Mouse (Mus musculus) hindbrain, embryonic 13.5 days (tissue): ENCODE measurements at regions not wholly inside any gene's neighbourhood (a gene's known extent, or its start where the extent isn't known, plus 50 kb on each side); places are given as distances from the start of the nearest gene placed in this dataset.

Source experiments
- ATAC-seq: fragments of 200-750 bp; cut with Nextera tagmentation; 2 replicates; pipeline ENCODE4 v1.8.0; 2017; ENCODE audit warnings: moderate TSS enrichment; ENCODE audit not compliant: low FRiP score
- H3K27ac ChIP-seq: fragments of 300-500 bp; sonication (generic); 2 replicates; pipeline ENCODE4 v1.5.1; 2015; ENCODE audit warnings: inconsistent platforms, mild to moderate bottlenecking, moderate library complexity
- H3K27me3 ChIP-seq: fragments of 300-500 bp; sonication (generic); 2 replicates; pipeline ENCODE4 v1.6.1; 2015; ENCODE audit warnings: mild to moderate bottlenecking, inconsistent platforms
- H3K36me3 ChIP-seq: fragments of 300-500 bp; sonication (generic); 2 replicates; pipeline ENCODE4 v1.6.1; 2015; ENCODE audit warnings: mild to moderate bottlenecking, inconsistent platforms
- H3K4me1 ChIP-seq: fragments of 300-500 bp; sonication (generic); replicated peaks from 2 replicates; pipeline ENCODE4 v1.6.1; 2015; ENCODE audit warnings: inconsistent platforms
- H3K4me2 ChIP-seq: fragments of 300-500 bp; sonication (generic); 2 replicates; pipeline ENCODE4 v1.6.1; 2015; ENCODE audit warnings: inconsistent platforms, mild to moderate bottlenecking, moderate library complexity
- H3K4me3 ChIP-seq: fragments of 300-500 bp; sonication (generic); 2 replicates; pipeline ENCODE4 v1.5.1; 2015; ENCODE audit warnings: mild to moderate bottlenecking, inconsistent platforms
- H3K9ac ChIP-seq: fragments of 300-500 bp; sonication (generic); 2 replicates; pipeline ENCODE4 v1.6.1; 2015; ENCODE audit warnings: mild to moderate bottlenecking, inconsistent platforms
- H3K9me3 ChIP-seq: fragments of 300-500 bp; sonication (generic); 2 replicates; pipeline ENCODE4 v1.6.1; 2016; ENCODE audit warnings: inconsistent platforms
- WGBS: fragments of 180-500 bp; shearing (Covaris S2); methylation state at CpG from one replicate; pipeline ENCODE4 v1.1.7; 2015; 5-methylcytosine and 5-hydroxymethylcytosine counted together

DNA sequence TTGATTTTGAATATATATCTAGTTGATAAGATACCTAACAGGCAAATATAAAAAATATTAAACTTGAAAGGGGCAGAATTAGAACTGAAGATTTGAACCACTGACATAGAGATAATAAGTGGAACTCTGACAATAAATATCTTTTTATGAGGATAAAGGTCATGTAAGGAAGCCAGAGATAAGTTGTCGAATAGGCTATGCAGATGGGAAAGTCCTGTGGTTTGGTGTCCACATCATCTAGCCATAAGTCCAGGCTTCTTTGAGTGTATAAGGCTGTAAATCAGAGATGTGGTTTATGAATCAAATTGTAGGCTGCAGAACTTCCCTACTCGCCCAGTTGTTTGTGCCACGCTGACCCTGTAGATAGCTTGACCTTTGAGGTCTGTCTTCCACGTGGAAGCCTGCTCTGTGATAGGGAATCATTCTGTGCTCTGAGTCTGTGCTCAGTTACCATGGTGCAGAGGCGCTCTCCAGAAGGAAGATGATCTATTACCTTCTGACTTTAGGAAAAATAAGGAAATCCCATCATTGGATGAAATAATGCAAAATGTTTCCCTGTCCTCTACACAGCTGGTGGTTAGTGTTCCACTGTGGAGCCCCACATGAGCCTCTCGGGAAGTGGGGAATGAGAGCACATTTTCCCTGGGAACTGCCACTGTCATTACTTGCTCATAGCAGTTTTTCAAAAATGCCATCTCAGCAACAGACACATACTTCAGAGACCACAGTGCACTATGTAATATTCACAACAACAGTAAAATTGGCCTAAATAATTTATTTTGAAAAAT is 56.3 kb upstream of the Slc5a12 start:
- no peaks in the 10 kb centered on the region for H3K9me3 ChIP-seq
- no peak overlapping the region for H3K27ac ChIP-seq
- H3K9ac ChIP-seq: no peak overlapping the region
- H3K4me1 ChIP-seq: no peaks in the 10 kb centered on the region
- H3K4me3 ChIP-seq: no peak overlapping the region
- WGBS: 81% methylated on average over 6 of the region's 6 CpGs
- H3K4me2 ChIP-seq: no peak overlapping the region
- no peaks in the 10 kb centered on the region for H3K27me3 ChIP-seq
- no peak for ATAC-seq
- no peaks in the 10 kb centered on the region for H3K36me3 ChIP-seq

DNA sequence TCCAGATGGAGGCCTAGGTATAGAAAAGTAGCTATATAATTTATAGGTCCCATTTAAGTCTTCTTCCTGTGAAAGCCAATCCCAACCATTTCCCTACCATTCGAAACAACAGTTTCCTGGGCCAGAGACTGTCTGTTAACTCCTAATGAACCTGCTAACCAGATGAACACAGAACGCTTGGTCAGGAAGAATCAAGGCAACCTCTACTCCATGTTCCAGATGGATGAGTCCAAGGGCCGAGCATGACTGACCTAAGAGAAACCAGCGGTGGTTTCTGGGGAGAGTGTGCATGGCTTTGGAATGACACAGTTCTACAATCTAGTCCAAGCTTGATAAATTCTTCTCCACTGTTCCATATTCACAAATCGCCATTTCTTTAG is 55.8 kb upstream of the Slc5a12 start:
- no peak overlapping the region for H3K9ac ChIP-seq
- H3K27me3 ChIP-seq: no peaks in the 10 kb centered on the region
- H3K36me3 ChIP-seq: no peaks in the 10 kb centered on the region
- H3K4me2 ChIP-seq: no peak overlapping the region
- no peak overlapping the region for H3K4me3 ChIP-seq
- no peak for ATAC-seq
- 92% methylated on average over 5 of the region's 5 CpGs for WGBS
- H3K27ac ChIP-seq: no peak overlapping the region
- H3K4me1 ChIP-seq: no peaks in the 10 kb centered on the region
- no peaks in the 10 kb centered on the region for H3K9me3 ChIP-seq
